Mouse (Mus musculus) small intestine, adult 2 months (tissue): ENCODE measurements at regions not wholly inside any gene's neighbourhood (a gene's known extent, or its start where the extent isn't known, plus 50 kb on each side); places are given as distances from the start of the nearest gene placed in this dataset.

Experiments
- H3K27ac ChIP-seq: fragments of 200-500 bp; 2 replicates; pipeline ENCODE4 v1.5.1; 2012; ENCODE audit warnings: low read depth, low read length, control low read depth, inconsistent platforms; ENCODE audit not compliant: insufficient read depth
- H3K27me3 ChIP-seq: fragments of 200-500 bp; 2 replicates; pipeline ENCODE4 v1.6.1; 2012; ENCODE audit warnings: mild to moderate bottlenecking, moderate library complexity, low read length, inconsistent platforms; ENCODE audit not compliant: control insufficient read depth, insufficient read depth
- H3K36me3 ChIP-seq: fragments of 200-500 bp; 2 replicates; pipeline ENCODE4 v1.6.1; 2012; ENCODE audit warnings: mild to moderate bottlenecking, low read length, control low read depth, inconsistent platforms; ENCODE audit not compliant: control insufficient read depth, insufficient read depth
- H3K4me1 ChIP-seq: fragments of 200-500 bp; 2 replicates; pipeline ENCODE4 v1.6.1; 2012; ENCODE audit warnings: low read length, inconsistent platforms, mixed read lengths; ENCODE audit not compliant: control insufficient read depth, insufficient read depth, insufficient read length
- H3K4me3 ChIP-seq: fragments of 200-500 bp; 2 replicates; pipeline ENCODE4 v1.5.1; 2012; ENCODE audit warnings: low read depth, mild to moderate bottlenecking, control low read depth, inconsistent platforms, low read length, moderate library complexity
- CTCF ChIP-seq: fragments of 200-500 bp; IDR thresholded peaks from 2 replicates; pipeline ENCODE4 v1.5.1; 2012; ENCODE audit warnings: low read depth, mild to moderate bottlenecking, control low read depth, inconsistent platforms, low read length, moderate library complexity, mixed read lengths; ENCODE audit not compliant: insufficient replicate concordance, insufficient read length; ENCODE audit errors: extremely low read depth
- POLR2A ChIP-seq: fragments of 200-500 bp; IDR thresholded peaks from 2 replicates; pipeline ENCODE4 v1.6.1; 2012; ENCODE audit warnings: low read depth, mild to moderate bottlenecking, control low read depth, inconsistent platforms, low read length, moderate library complexity
- WGBS: fragments of 180-500 bp; shearing (Covaris S2); methylation state at CpG from one replicate; pipeline ENCODE4 v1.1.7; 2018; 5-methylcytosine and 5-hydroxymethylcytosine counted together

GRCm38 (mm10) chr12:110078081-110078505 lies 200.8 kb upstream of the Dio3 start:
- TF ChIP-seq POLR2A: no peak
- TF ChIP-seq CTCF: no peak
- H3K27ac ChIP-seq: no peak overlapping the region
- H3K27me3 ChIP-seq: no peaks in the 10 kb centered on the region
- no peaks in the 10 kb centered on the region for H3K36me3 ChIP-seq
- no peak overlapping the region for H3K4me3 ChIP-seq
- 27% methylated on average over 13 of the region's 13 CpGs for WGBS
- peaks cover 14% of the 10 kb centered on the region for H3K4me1 ChIP-seq

GRCm38 (mm10) chr12:110081831-110082615 lies 196.8 kb upstream of the Dio3 start:
- no peak for TF ChIP-seq POLR2A
- TF ChIP-seq CTCF: no peak
- H3K27ac ChIP-seq: no peak overlapping the region
- 91% methylated on average over 3 of the region's 3 CpGs for WGBS
- no peak overlapping the region for H3K4me3 ChIP-seq
- H3K4me1 ChIP-seq: peaks cover 9% of the 10 kb centered on the region
- H3K27me3 ChIP-seq: no peaks in the 10 kb centered on the region
- H3K36me3 ChIP-seq: no peaks in the 10 kb centered on the region

- no peaks in the 10 kb centered on the region for H3K27me3 ChIP-seq
- H3K36me3 ChIP-seq: no peaks in the 10 kb centered on the region
- 49% methylated on average over 13 of the region's 13 CpGs for WGBS
- peaks cover 2% of the 10 kb centered on the region; the same call in 1 of the 2 replicates for H3K4me1 ChIP-seq
- H3K4me3 ChIP-seq: no peak overlapping the region
- TF ChIP-seq POLR2A (no peak), CTCF (no peak)
- H3K27ac ChIP-seq: no peak overlapping the region
Observed at GRCm38 (mm10) chr12:110082921-110083320, 195.9 kb upstream of the Dio3 start.

- TF ChIP-seq POLR2A: no peak
- no peak for TF ChIP-seq CTCF
- H3K27me3 ChIP-seq: no peaks in the 10 kb centered on the region
- 71% methylated on average over 5 of the region's 5 CpGs for WGBS
Observed at GRCm38 (mm10) chr12:110083471-110083870, 195.4 kb upstream of the Dio3 start.

GRCm38 (mm10) chr12:110086921-110087320 lies 191.9 kb upstream of the Dio3 start:
- Histone ChIP-seq H3K4me3 (no peak overlapping the region), H3K36me3 (no peaks in the 10 kb centered on the region), H3K27ac (no peak overlapping the region), H3K27me3 (no peaks in the 10 kb centered on the region), H3K4me1 (no peaks in the 10 kb centered on the region)
- 77% methylated on average over 2 of the region's 2 CpGs for WGBS
- no peak for TF ChIP-seq POLR2A

More at GRCm38 (mm10) chr12:110083471-110083870, 195.4 kb upstream of the Dio3 start:
- Histone ChIP-seq H3K4me3 (no peak overlapping the region), H3K36me3 (no peaks in the 10 kb centered on the region), H3K4me1 (no peaks in the 10 kb centered on the region), H3K27ac (no peak overlapping the region)

GRCm38 (mm10) chr12:110087812-110088211 lies 191.1 kb upstream of the Dio3 start:
- no peaks in the 10 kb centered on the region for H3K4me1 ChIP-seq
- H3K27me3 ChIP-seq: no peaks in the 10 kb centered on the region
- no peaks in the 10 kb centered on the region for H3K36me3 ChIP-seq
- TF ChIP-seq CTCF: no peak
- TF ChIP-seq POLR2A: no peak
- H3K27ac ChIP-seq: no peak overlapping the region
- no peak overlapping the region for H3K4me3 ChIP-seq

GRCm38 (mm10) chr12:110102186-110102585 lies 176.7 kb upstream of the Dio3 start:
- 90% methylated on average over 7 of the region's 7 CpGs for WGBS
- Histone ChIP-seq H3K4me1 (no peaks in the 10 kb centered on the region), H3K27me3 (no peaks in the 10 kb centered on the region), H3K36me3 (no peaks in the 10 kb centered on the region), H3K4me3 (no peak overlapping the region), H3K27ac (no peak overlapping the region)
- TF ChIP-seq CTCF: no peak
- TF ChIP-seq POLR2A: no peak
